Mouse (Mus musculus) regulatory T cell (primary cell): ENCODE data around the gene Serpini1.
"Not testable (repeated sequence)": the region's sequence is repeated elsewhere in the genome, so short reads cannot be mapped to it uniquely, and the experiment has no call there.

Experiments used
- in situ Hi-C: fragments of 300-600 bp; cut with MboI, MseI; formaldehyde crosslinking; loops from one replicate; pipeline ENCODE4 v1.15.1; 2025; ENCODE audit warnings: high pct_unique_total_duplicates

Serpini1 gene

DNA sequence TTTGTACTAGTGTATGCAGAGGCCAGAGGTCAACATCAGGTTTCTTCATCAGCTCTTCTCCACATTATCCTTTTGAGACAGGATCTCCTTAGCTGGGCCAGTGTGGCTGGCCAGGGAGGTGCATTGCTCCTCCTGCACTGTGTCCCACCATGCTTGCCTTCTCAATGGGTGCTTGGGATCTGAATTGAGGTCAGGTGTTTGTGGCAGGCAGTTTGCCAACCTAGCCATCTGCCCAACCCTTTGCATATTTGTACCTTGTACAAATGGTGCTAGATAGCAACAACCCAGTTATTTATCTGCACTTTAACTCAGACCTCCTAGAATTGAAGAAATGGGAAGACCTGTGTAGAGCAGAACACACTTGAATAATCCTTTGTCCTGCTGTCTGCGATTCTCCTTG lies 78.3 kb downstream of the Serpini1 start:
- in situ Hi-C loops: no loop called here

DNA sequence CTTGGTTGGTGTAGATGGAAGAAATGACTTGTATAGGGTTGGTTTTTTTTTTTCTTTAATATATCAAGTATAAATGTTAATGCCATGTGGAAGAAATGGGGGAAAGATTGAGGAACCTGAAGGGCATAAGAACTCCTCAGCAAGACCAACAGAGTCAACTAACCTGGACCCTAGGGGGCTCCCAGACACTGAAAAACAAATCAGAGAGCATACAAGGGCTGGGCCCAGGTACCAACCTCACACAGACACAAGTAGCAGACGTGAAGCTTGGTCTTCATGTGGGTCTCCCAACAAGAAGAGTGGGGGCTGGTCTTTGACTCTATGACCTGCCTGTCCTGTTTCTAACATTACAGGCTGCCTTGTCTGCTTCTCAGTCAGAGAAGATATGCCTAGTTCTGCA lies 82.2 kb downstream of the Serpini1 start:
- in situ Hi-C loops: no loop called here

DNA sequence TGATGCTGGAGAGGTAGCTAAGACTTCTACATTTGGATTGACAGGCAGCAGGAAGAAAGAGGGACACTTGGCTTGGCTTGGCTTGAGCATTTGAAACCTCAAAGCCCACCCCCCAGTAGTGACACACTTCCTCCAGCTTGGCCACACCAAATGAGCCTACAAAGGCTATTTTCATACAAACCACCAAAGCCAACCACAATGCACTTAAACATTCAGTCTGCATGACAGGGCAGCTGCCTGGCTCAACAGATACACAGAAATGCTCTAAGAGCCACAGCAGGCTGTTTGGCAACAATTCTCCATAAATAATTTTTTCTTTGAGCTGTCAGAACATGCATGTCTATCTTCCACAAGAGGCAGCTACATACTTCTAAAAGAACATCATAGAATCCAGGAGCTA lies 90.2 kb downstream of the Serpini1 start:
- in situ Hi-C loops: no loop called here

DNA sequence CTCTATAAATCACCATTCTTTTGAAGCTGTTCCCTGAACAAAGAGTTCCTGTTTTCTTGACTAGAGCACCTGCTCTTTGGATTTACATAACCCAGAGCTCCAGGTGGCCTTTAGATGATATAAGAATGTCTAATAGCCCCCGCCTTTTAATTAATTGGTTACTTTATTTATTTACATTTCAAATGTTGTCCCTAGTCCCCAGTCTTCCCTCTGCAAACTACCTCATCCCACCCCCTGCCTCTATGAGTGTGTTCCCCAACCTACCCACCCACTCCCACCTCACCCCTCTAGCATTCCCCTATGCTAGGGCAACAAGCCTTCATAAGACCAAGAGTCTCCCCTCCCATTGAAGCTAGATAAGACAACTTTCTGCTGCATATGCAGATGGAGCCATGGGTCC lies 90.9 kb downstream of the Serpini1 start:
- in situ Hi-C loops: no loop called here

DNA sequence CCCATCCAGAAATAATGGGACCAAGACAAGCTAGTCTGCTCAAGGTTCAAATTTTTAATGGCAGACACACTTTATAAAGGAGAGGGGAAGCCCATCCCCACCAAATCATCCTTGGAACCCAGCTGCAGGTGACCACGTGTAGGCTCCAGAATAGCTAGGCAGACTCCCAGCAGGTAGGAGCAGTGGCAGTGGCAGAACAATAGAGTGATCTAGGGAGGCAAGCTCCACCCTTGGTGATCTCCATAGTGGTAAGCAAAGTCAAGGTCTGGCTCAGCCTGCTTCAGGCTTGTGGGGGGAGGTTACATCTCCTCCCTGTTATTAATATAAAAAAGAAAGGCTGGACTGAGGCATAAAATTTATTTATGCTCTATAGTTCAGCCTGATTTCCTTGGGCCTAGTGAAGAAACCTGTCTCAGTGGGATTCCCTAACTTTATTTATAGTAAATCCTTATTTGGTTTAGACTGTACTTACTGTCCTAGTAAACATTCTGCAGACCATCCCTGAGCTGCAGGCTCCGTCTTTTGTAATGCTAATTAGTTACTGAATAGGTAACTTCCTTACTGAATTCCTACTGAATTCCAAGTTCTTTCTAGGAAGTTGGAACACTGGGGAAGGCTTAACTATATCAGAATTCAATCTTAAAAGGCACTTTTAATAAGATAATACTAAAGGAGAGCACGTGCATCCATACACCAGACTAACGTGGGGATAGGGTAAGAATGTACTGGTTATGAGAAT lies 93.2 kb downstream of the Serpini1 start:
- in situ Hi-C loops: not testable (repeated sequence)

DNA sequence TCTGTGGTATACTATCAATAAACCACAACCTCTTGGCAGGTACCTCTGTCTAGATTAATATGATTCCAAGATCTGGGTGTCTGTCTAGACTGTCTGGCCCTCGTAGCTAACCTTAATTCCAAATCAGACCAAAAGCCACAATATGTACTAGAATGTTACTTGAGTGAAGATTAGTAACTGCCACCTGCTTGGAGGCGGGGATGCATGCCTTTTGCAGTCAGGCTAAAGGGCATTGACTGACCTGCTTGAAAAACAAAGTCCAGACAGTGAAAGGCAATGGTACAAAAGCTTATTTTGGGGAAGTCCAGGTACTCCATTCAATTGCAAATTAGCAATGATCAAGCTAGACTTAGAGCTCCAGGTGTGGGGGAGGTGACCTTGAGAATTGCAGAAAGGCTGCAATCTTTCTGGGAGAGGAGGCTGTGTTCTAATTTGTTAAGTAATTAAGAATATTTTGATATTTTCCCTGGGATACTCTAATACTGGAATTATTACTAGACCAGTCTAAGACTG lies 94.3 kb downstream of the Serpini1 start:
- in situ Hi-C loops: no loop called here

DNA sequence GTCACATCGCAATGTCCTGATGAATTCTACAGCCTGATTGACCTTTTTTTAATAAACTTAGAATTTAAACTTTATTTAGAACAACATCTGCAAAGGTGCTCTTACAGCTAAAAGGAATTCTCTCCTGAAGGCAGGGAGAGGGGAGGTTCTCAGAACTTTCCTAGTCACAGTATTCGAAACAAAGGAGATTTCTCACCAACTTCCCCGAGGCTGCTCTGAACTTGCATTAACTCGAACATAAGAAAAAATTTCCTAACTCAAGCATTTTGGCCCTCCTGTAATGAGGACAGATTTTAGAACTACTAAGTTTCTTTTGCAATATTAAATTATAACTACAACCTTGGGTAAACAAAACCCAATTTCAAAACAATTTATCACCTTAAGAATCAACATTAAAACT lies 96.6 kb downstream of the Serpini1 start:
- in situ Hi-C loops: not testable (repeated sequence)

DNA sequence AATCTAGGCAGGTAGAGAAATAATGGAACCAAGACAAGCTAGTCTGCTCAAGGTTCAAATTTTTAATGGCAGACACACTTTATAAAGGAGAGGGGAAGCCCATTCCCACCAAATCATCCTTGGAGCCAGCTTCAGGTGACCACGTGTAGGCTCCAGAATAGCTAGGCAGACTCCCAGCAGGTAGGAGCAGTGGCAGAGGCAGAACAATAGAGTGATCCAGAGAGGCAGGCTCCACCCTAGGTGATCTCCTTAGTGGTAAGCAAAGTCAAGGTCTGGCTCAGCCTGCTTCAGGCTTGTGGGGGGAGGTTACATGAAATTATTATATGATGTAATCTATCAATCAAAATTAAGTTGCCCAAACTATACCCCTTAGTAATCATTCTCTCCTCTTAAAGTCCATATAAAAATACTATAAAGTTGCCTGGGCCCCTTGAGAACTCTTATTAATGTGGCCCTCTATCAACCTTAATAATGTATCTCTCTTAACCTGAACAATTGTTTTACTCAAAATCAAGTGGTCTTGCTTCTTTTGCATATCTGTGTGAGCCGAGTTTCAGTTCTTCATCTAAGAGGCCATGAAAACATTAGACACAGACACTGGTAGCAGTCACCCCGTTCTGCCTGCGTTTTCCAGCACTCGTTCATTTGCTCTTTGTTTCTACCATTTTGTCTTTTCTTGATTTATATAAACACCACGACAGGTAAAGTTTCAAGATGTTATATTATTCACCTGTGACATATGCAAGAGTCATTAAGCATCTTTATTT lies 98.4 kb downstream of the Serpini1 start:
- in situ Hi-C loops: no loop called here

DNA sequence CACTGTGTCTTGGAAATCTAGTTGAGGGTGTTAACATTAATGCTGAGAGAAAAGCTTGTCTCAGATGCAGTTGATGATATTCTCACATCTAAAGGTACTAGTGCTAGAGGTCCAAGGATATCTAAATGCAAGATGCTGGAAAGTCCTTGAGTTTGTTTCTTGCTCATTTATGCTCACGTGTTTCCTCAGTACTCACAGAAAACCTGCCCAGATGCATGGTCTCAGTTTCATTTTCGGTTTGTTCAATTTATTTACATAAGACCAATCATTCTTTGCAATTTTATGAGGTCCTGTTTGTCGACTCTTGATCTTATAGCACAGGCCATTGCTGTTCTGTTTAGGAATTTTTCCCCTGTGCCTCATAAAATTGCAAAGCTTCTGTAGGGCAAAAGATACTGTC lies 109.6 kb downstream of the Serpini1 start:
- in situ Hi-C loops: no loop called here

DNA sequence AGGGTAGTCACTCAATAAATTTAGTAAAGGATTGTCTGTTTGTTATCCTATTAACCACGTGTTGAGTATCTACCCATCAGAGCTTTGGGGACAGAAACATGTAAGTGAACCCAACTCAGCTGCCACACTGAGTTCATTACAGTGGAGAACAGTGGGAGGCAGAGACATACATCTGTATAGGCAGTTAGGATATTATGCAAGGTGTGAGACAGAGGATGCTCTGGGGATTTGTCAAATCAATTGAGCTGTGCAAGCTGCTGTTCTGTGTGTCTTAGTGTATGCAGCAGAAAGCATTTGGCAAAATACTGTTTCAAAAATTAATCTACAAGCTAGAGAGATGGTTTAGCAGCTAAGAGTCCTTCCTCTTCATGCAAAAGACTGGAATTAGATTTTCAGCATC lies 113.1 kb downstream of the Serpini1 start:
- in situ Hi-C loops: no loop called here

DNA sequence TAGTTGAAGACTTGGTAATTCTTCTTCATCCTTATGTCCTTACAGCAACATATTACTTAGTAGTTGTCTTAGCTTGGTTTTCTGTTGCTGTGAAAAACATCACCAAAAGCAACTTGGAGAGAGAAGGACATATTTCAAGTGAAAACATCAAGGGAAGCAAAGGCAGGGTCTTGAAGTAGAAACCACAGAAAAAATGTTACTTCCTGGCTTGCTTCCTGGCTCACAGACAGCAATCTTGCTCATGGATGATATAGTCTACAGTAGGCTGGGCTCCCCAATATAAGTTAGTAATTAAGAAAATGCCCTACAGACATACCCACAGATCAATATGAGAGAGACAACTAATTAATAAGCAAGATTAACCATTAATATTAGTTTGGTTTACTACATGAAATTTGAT lies 125.5 kb downstream of the Serpini1 start:
- in situ Hi-C loops: no loop called here

DNA sequence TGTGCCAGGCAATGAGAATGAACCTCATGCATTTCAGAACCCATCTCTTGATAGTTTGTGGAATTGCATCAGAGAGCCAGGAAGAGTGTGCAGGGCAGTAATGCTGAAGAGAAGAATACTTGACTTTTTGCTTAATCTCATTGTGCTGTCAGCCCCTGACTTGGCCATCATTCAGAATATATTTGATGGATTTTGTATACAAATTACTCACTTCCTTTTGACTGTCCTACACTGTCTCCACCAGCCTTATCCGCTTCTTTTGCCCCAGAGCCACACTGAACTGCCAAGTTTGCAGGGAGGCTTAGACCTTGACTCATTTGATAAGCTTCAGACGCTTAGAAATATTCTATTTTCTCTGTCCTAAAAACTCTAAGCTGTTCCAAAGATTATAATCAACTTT lies 129.4 kb downstream of the Serpini1 start:
- in situ Hi-C loops: no loop called here

DNA sequence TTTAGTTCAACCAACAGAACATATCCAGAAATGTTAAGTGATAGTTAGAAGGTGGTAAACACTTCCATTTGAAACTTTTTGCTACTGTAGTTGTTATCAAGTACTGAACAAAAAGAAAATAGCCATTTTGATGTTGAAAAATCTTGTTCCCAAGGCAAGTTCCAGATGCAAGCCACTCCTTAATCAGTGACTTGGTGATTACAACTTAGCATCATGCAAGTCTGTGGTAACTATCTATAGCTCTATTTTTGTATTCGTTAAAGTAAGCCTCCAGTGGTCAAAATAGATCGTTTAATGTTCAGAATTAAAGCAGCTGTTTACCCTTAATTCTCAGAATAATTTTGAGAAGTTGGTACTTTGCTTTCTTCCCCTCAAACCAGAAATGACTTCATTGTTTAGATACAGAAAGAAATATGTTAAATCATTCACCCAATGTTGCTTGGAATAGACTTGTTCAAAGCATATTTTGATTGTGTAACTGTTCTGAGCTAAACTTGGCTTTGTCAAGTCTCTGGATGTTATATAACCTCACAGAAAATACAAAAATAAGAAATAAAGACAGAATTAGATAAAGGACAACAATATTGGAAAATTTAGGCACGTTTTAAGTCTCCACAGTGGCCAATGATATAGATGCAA lies 130.0 kb downstream of the Serpini1 start:
- in situ Hi-C loops: no loop called here

DNA sequence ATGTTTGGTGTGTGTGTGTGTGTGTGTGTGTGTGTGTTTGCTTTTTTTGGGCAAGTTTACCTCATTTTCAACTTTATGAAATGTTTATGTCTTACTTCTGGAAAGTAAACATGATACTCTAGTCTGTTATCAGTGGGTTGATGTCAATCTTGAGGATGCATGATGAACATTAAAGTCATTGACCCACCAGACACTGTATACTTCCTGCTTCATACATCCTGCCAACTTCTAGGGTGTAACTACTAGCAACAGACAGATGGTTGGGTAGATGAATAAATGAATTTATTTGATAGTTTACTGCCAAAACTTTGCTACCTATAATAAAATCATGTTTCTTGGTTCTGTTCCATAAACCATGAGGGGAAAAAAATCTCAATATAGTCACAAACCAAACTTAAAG lies 133.0 kb downstream of the Serpini1 start:
- in situ Hi-C loops: no loop called here

DNA sequence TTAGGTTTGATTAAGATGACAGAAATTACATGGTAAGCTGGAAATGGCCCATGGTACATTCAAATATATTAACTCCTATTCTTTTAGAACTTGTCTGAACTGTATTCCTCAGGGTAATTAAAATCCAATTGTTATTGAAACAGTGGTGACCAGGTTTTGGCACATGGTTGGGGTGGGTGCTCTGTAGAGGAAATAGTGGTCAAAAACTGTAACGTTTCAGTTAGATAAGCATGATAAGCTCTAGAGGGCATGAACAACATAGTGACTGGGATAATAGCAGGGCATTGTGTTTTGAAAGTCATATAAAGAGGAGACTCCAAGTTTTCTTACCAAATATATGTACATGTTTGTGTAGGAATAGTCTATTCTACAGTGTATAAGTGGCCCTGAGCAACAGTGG lies 134.7 kb downstream of the Serpini1 start:
- in situ Hi-C loops: no loop called here
